Mouse (Mus musculus) heart, adult 11 months (tissue): Measurements from ENCODE around the gene Gm10096.
"Not testable (repeated sequence)": the region's sequence is repeated elsewhere in the genome, so short reads cannot be mapped to it uniquely, and the experiment has no call there.

Source experiments
- DNase-seq: peaks from one replicate; pipeline ENCODE4 v3.0.0; 2022

Gm10096 gene

DNA sequence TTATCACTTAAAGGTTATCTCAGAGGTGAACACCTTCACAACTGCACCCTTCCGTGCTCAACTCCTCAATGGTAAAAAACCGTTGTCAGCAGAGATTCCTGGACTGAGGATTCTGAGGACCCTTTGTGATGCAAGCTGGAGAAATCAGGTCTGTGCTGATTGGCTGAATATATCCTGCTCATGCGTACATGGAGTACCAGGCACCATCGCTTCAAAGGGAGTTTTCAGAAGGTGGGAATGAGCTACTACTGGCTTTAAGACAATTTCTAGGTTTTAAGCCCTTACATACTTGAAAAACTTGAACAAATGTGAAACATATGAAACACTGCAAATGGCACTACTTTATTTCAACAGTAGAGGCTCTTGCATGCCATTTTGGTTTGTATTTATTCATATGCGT, at the start of gene Gm10096:
Gene Gm10096 (minus strand): TSS at position 101 of the 400 bp plus-strand sequence.
- DNase-seq = not testable (repeated sequence)
